Mouse (Mus musculus) liver, embryonic 14.5 days (tissue): ENCODE data around the gene Mark1. TPM values are rescaled to one million over a fixed set of nuclear protein-coding genes. Genes with fewer than 3 reads are reported as not detected.

Experiments used
- ATAC-seq: fragments of 200-750 bp; cut with Nextera tagmentation; 2 replicates; pipeline ENCODE4 v1.8.0; 2017; ENCODE audit warnings: moderate number of reproducible peaks, mild to moderate bottlenecking, moderate library complexity; ENCODE audit not compliant: insufficient read depth
- DNase-seq, 3 experiments: peaks; one replicate each; pipeline ENCODE4 v3.0.0-alpha.2; 2012 to 2013; ENCODE audit warnings: low read depth in 3 of 3, low spot score in 3 of 3
- H3K27ac ChIP-seq: fragments of 300-500 bp; sonication (generic); 2 replicates; pipeline ENCODE4 v1.5.1; 2014; ENCODE audit warnings: moderate library complexity, mild to moderate bottlenecking, control low read depth, inconsistent platforms
- H3K27me3 ChIP-seq: fragments of 300-500 bp; sonication (generic); 2 replicates; pipeline ENCODE4 v1.6.1; 2014; ENCODE audit warnings: mild to moderate bottlenecking, low read length, moderate library complexity; ENCODE audit not compliant: control insufficient read depth, insufficient read depth
- H3K36me3 ChIP-seq: fragments of 300-500 bp; sonication (generic); replicated peaks from 2 replicates; pipeline ENCODE4 v1.6.1; 2014; ENCODE audit warnings: low read depth; ENCODE audit not compliant: control insufficient read depth, insufficient read depth
- H3K4me1 ChIP-seq, 2 experiments: fragments of 200-500 bp in 1 of 2; fragments of 300-500 bp in 1 of 2; sonication (generic) in 1 of 2; replicated peaks; 2 replicates each; pipeline ENCODE4 v1.6.1; 2012 to 2014; ENCODE audit warnings: antibody characterized with exemption in 1 of 2, inconsistent platforms in 1 of 2, low read length in 1 of 2; ENCODE audit not compliant: control insufficient read depth in 2 of 2, insufficient read depth in 2 of 2
- H3K4me2 ChIP-seq: fragments of 300-500 bp; sonication (generic); 2 replicates; pipeline ENCODE4 v1.6.1; 2014; ENCODE audit warnings: low read depth, mild to moderate bottlenecking, control low read depth, moderate library complexity
- H3K4me3 ChIP-seq, 2 experiments: fragments of 200-500 bp in 1 of 2; fragments of 300-500 bp in 1 of 2; sonication (generic) in 1 of 2; 2 replicates each; pipeline ENCODE4 v1.5.1; 2012 to 2014; ENCODE audit warnings: low read depth in 2 of 2, low read length in 2 of 2, mild to moderate bottlenecking in 2 of 2, control low read depth in 1 of 2, inconsistent platforms in 1 of 2, moderate library complexity in 1 of 2; ENCODE audit not compliant: insufficient read depth in 1 of 2
- H3K9ac ChIP-seq: fragments of 300-500 bp; sonication (generic); replicated peaks from 2 replicates; pipeline ENCODE4 v1.6.1; 2014; ENCODE audit warnings: mild to moderate bottlenecking, control low read depth, moderate library complexity
- H3K9me3 ChIP-seq: fragments of 300-500 bp; sonication (generic); 2 replicates; pipeline ENCODE4 v1.6.1; 2016; ENCODE audit warnings: low read length, mixed read lengths; ENCODE audit not compliant: control insufficient read depth
- CTCF ChIP-seq: IDR thresholded peaks from 2 replicates; pipeline ENCODE4 v1.5.1; 2016; ENCODE audit warnings: antibody characterized with exemption, low read depth, control low read depth
- EP300 ChIP-seq: IDR thresholded peaks from 2 replicates; pipeline ENCODE4 v1.6.1; 2016; ENCODE audit warnings: antibody characterized with exemption, low read depth
- WGBS: fragments of 180-500 bp; shearing (Covaris S2); extraction: QIAGEN DNeasy Blood & Tissue Kit; methylation state at CpG from one replicate; pipeline ENCODE4 v1.1.7; 2014; ENCODE audit not compliant: insufficient replicate concordance; 5-methylcytosine and 5-hydroxymethylcytosine counted together
- polyA plus RNA-seq, 2 experiments: library from polyadenylated mRNA; depleted of rRNA in 1 of 2; stranded (reverse) in 1 of 2; unstranded in 1 of 2; fragments of >200 nt; fragmentation: Nextera tagmentation in 1 of 2; extraction: Ambion mirVana in 1 of 2; gene quantifications; 2 replicates each; pipeline versions ENCODE4 v1.2.1 to v1.2.3; 2012 to 2014

Gene Mark1
- polyA plus RNA-seq, 2 experiments = 0.09 to 0.67 TPM

GRCm38 (mm10) chr1:184961853-184962252, 37.5 kb downstream of the Mark1 start:
- Histone ChIP-seq H3K4me1 (peaks cover 0 to 7% of the 10 kb centered on the region in 2 experiments; a peak in 2 of 4 replicates), H3K4me3 (no peak overlapping the region), H3K36me3 (no peaks in the 10 kb centered on the region), H3K4me2 (no peak overlapping the region), H3K27me3 (no peaks in the 10 kb centered on the region), H3K27ac (no peak overlapping the region), H3K9ac (no peak overlapping the region), H3K9me3 (no peaks in the 10 kb centered on the region)
- TF ChIP-seq CTCF (no peak), EP300 (no peak)
- no peak for ATAC-seq
- 58% methylated on average over 5 of the region's 5 CpGs for WGBS
- DNase-seq = no peak

- H3K4me3 ChIP-seq = no peak overlapping the region
- no peak overlapping the region for H3K4me2 ChIP-seq
- H3K27me3 ChIP-seq = no peaks in the 10 kb centered on the region
- H3K27ac ChIP-seq = no peak overlapping the region
- no peaks in the 10 kb centered on the region for H3K9me3 ChIP-seq
- TF ChIP-seq EP300 (no peak), CTCF (no peak)
- no peak for ATAC-seq
- peaks cover 0 to 7% of the 10 kb centered on the region in 2 experiments; a peak in 2 of 4 replicates for H3K4me1 ChIP-seq
- 66% methylated on average over 9 of the region's 9 CpGs for WGBS
- no peak overlapping the region for H3K9ac ChIP-seq
- no peak for DNase-seq
- H3K36me3 ChIP-seq = no peaks in the 10 kb centered on the region
Measured at GRCm38 (mm10) chr1:184958818-184959217, 40.6 kb downstream of the Mark1 start.

- ATAC-seq (no peak), DNase-seq (no peak)
- H3K4me2 ChIP-seq = no peak overlapping the region
- WGBS = 69% methylated on average over 6 of the region's 6 CpGs
- no peak overlapping the region for H3K4me3 ChIP-seq
- no peak overlapping the region for H3K27ac ChIP-seq
- no peaks in the 10 kb centered on the region for H3K27me3 ChIP-seq
- TF ChIP-seq CTCF (no peak), EP300 (no peak)
- H3K36me3 ChIP-seq = no peaks in the 10 kb centered on the region
- H3K9ac ChIP-seq = no peak overlapping the region
- peaks cover 0 to 4% of the 10 kb centered on the region in 2 experiments; a peak in 2 of 4 replicates for H3K4me1 ChIP-seq
- no peaks in the 10 kb centered on the region for H3K9me3 ChIP-seq
Measured at GRCm38 (mm10) chr1:184958388-184958787, 41.0 kb downstream of the Mark1 start.

- Histone ChIP-seq H3K27ac (no peak overlapping the region), H3K4me1 (no peaks in the 10 kb centered on the region), H3K4me2 (no peak overlapping the region), H3K4me3 (no peak overlapping the region), H3K27me3 (no peaks in the 10 kb centered on the region), H3K9ac (no peak overlapping the region), H3K9me3 (no peaks in the 10 kb centered on the region), H3K36me3 (no peaks in the 10 kb centered on the region)
- WGBS = 63% methylated on average over 5 of the region's 5 CpGs
- DNase-seq (no peak), ATAC-seq (no peak)
- TF ChIP-seq EP300 (no peak), CTCF (no peak)
Measured at GRCm38 (mm10) chr1:184951758-184952157, 47.6 kb downstream of the Mark1 start.

GRCm38 (mm10) chr1:184951057-184951456, 48.3 kb downstream of the Mark1 start:
- DNase-seq (no peak), ATAC-seq (no peak)
- Histone ChIP-seq H3K27me3 (no peaks in the 10 kb centered on the region), H3K27ac (no peak overlapping the region), H3K4me1 (peaks cover 0 to 4% of the 10 kb centered on the region in 2 experiments; a peak in 1 of 4 replicates), H3K4me3 (no peak overlapping the region), H3K36me3 (no peaks in the 10 kb centered on the region), H3K4me2 (no peak overlapping the region), H3K9me3 (no peaks in the 10 kb centered on the region), H3K9ac (no peak overlapping the region)
- TF ChIP-seq CTCF = no peak
- TF ChIP-seq EP300 = no peak
- 72% methylated on average over 11 of the region's 11 CpGs for WGBS
